Mouse (Mus musculus) hematopoietic stem cell, adult 5-6 weeks (primary cell): ENCODE measurements around the gene Nfasc. TPM values are rescaled to one million over a fixed set of nuclear protein-coding genes. Genes with fewer than 3 reads are reported as not detected.

Experiments used
- ATAC-seq, 2 experiments: fragments of 125-278 bp in 1 of 2; replicated peaks in 1 of 2; 2 replicates each; pipeline ENCODE4 v1.8.0; 2016 to 2017; ENCODE audit warnings: inconsistent platforms in 2 of 2, mild to moderate bottlenecking in 2 of 2, moderate number of reproducible peaks in 2 of 2, low read depth in 1 of 2, moderate TSS enrichment in 1 of 2; ENCODE audit not compliant: low FRiP score in 2 of 2, poor library complexity in 2 of 2, severe bottlenecking in 2 of 2, insufficient read depth in 1 of 2, low TSS enrichment in 1 of 2
- total RNA-seq: library from RNA; stranded (forward); fragments of 172-1452, 232-1000 nt; gene quantifications from 2 replicates; pipeline ENCODE4 v1.2.3, GENCODE M21; 2017

Gene Nfasc
- total RNA-seq, 1 experiment from 2014 or later = not detected

DNA sequence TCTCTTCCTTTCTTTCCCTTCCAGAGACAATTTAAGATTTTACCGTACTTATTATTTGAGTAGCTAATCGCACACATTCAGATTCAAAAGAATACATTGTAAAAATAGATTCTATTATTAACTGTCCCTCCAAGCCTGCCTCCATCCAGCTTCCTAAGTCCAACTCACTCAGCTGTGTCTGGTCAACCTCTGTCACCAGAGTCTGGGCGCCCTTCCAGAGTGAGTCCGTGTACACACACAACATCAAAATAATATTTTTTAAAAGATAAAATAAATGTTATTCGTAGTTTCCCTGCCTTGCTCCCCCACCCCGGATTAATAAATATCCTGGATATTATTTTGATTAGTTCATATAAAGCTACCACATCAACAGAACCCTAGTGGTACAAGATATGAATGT lies 72.4 kb downstream of the Nfasc start:
- no peak for ATAC-seq

DNA sequence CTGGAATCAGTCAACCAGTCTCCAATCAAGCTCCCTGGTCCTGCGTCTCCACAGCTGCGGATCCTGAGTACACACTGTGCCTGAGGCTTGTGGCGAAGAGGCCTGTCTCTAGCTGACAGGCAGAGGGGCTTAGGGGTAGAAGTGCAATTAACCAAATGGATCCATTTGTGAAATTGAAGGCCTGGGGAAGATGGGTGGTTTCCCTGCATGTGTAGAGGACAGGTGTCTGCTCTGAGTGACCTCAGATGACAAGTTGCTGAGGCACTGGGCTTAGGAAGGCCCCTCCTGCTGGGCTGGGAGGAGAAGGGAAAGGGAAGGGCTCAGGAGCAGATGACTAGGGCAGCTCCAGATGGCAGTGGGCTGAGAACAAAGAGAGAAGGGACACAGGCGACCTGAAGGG lies 81.2 kb downstream of the Nfasc start:
- no peak for ATAC-seq

DNA sequence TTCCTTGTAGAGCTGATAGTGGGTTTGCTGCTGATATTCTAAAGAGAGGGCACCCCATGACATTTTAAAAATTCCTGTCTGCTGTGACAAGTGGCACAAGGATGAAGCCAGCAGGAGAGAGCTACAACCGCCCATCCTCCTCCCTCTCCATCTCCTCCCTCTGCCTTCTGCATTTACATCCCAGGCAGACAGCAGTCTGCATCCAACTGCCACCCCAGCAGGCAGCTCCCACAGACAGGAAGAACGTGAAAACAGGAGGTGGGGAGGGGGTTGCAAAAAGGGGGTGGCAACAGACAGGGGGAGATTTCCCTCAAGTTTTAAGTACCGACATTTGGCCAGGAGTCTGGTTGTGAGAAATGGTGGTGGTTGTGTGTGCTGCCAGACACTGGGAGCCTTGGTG lies 82.0 kb downstream of the Nfasc start:
- ATAC-seq = no peak

DNA sequence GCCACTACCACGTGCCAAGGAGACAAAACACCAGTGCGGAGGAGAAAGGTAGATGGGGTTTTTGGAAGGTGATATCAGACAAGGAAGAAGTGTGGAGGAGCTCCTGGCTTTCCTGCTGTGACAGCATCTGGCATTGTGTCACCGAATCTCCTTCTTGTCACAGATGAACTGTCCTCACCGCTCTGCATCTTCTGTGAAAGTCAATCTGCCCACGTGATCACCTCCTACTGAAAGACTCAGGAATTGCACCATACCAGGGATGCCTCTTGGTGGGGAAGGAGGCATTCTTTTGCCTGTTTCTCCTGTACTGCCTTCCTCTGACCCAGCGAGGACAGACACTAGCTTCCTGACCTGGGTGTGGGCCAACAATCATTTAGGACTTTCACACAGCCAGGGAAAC lies 86.0 kb downstream of the Nfasc start:
- ATAC-seq = no peak

DNA sequence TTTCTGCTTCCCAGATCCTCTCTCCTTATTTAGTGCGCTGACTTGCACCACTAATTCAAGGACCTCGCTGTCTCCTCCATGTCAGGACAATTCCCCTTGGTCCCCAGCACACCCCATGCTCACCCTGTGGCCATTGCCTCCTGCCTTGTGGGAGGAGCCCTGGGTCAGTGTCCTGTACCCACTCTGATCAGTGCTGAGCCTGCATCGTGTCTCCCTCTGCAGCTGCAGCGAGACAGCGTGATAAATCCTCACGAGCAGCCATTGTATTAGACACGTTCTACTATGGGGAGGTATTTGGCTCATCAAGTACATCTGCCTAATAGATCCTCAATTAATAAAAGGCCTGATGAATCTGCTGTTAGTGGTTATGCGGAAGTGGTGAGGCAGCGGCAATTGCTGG lies 86.8 kb downstream of the Nfasc start:
- no peak for ATAC-seq

DNA sequence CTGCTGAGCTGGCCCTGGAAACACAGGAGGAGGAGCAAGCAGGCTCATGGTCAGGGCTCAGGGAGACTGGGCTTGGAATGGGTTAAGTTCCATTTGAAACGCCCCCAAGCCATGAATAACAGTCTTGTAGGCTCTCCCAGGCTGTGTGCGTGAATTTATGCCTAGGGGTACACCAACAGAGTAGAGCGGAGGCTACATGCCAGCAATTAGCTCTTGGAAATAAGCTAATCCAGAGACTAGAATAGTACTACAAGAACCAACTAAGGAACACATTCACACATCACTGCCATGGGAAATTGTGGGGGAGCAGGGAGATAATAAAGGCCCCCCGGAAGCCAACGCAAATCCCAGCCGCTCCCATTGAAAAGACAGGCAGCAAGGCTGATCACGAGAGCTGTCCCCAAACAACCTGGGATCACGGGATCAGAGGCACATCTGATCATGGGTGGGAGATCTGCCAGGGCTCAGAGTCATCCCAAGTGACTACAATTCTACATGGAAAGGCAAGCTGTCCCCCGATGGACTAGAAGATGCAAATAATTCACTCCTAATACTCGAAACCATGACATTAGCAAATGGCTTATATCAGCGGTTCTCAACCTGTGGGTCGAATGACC lies 87.6 kb downstream of the Nfasc start:
- no peak for ATAC-seq

DNA sequence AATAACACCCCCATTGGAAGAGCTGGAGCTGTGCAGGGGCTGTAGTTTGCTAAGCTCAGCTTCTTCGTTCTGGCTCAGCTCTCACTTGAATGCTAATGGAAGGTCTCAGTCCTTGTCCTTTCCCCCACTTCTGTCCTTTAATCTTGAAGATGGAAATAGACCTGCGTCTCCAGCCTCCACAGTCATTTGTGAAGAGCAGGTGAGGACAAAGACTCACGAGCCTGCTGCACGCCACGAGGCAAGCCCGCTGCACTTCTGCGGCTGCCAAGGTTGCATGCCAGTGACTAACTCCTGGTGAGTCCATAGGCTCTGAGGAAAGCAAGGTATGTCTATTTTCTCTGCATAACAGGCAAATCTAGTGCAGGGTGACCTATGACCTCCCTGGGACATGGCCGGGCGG lies 88.4 kb downstream of the Nfasc start:
- ATAC-seq = no peak

DNA sequence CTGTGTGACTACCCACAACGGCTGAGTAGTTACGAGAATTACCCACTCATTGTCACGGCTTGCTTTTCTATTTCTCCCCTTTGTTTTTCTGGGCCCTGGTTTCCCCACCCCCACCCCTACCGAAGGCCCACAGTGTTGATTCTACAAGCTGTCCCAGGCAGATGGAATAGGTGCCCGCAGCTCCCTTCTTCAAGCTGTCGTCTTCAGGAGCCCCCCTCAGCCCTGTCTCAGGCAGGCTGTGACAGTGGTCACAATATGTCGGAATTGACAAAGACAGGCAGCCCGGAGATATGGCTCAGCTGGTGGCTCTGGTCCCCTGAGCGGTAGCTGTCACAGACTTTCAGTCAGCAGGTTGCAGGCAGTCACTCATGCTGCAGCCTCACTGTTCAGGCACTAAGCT lies 90.9 kb downstream of the Nfasc start:
- no peak for ATAC-seq

DNA sequence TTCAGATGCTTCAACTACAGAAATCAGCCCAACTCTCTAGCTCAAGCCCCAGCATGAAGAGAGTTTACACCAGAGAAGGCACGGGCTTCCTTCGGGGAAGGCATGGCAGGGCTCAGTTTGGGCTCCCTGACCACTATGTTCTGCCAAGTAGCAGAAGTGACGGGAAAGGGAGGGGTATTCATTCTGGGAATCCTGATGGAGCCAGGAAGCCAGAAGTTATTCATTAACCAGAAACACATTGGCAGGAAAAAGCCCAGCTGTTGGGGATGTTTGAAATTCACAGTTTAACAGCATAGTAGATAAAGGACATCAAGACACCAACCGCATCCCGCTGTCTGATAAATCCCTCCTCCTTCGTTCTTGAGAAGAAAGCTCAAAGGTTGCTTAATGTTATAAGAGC lies 93.6 kb downstream of the Nfasc start:
- no peak for ATAC-seq

DNA sequence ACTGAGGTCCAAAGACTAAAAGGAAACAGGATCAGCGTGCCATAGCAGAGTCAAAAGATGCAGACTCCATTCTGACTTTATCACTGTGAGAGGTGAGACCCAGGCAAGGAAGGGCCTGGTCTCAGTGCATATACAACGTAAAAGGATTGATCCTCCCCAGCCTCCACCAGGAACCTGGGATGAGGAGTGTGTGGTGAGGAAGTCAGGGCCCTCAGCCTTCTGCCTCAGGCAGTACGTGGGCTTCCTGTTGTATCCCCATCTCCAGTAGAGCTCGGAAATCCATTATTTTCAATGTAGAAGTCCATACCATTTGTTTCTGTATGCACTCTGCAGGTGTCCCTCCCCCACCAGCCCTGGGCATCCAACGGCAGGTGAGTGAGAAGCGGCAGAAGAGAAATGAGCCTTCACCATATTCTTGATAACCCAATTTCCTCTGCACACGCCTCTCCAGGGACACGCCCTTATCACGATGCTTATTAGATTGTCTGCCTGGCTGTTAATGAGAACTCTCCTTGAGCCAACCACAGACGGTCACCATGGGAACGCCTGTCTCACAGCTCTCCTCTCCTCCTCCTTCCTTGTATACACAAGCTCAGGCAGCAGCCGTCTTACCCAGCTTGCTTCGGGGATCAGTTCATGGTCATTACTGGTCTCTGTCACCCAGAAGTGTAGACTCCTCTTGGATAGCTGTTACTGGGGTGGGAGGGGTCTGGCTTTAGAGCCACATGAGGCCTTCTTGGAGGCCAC lies 100.4 kb downstream of the Nfasc start:
- ATAC-seq = no peak

DNA sequence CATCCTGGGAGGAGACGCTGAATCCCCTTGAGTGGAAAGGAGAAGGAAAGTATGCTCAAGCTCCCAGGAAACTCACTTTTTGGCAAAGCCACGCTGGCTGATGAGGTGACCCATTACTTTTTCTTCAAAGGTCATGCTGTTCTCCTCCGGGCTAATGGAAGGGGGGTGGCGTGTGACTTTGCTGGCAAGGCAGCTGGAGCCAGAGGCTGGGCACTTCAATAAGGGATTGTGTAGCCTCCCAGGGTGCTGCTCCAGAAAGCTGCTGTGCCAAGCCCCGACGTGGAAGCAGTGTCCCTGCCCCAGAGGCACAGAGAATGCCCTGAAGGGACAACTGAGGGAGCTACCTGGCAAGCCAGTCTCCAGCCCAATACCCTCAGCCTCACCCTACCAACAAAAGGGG lies 101.3 kb downstream of the Nfasc start:
- no peak for ATAC-seq

DNA sequence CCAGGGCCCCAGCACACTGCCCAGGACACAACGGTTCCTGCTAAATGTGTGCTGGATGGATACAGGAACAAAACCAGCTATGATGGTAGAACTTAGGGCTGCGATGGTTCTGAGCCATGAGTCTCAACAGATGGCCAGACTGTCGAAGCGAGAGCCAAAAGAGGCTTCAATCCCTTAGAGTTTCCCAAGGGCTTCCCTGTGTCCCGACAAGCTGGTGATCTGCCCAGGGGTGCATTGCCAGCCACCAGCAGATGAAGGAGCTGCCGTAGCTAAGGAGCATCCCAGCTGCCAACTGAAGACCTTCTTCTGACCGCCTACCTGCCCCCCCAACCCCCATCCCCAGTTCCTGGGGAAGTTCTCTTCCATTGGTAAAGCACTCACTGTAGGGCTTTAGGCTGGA lies 104.3 kb downstream of the Nfasc start:
- ATAC-seq = no peak

DNA sequence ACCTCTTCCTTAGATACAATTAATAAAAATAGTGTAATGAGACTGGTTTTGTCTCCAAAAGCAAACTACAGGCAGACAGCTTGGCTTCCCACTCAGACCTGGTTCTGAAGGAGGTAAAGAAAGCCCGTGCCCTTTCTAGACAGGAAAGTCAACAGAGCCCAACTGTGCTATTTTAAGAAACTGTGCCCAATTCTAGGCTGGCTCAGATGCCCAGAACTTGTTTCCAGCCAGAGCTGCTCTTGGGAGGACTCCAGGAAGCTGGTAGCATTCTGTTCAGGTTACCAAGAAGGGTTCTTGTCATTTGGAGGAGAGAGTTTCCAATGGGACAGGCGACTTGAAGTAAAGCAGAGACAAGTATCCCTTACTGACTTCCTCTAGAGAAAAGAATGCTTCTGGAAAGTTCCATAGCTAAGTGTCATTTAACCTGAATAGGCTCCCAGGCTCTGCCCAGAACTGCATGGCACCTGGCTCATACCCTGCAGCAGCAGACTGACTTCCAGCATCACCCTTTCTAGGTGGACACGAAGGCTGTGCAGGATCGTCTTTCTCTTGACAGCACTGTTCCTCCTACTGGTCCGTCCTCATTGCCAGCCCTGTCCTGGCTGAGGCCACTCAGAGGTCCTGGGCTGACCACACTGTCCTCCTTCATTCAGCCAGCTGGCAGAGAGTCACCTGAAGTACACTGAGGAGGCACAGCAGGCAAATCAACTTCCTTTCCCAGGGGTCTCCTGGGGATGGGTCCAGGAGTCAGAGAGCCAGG lies 111.8 kb downstream of the Nfasc start:
- ATAC-seq = no peak

DNA sequence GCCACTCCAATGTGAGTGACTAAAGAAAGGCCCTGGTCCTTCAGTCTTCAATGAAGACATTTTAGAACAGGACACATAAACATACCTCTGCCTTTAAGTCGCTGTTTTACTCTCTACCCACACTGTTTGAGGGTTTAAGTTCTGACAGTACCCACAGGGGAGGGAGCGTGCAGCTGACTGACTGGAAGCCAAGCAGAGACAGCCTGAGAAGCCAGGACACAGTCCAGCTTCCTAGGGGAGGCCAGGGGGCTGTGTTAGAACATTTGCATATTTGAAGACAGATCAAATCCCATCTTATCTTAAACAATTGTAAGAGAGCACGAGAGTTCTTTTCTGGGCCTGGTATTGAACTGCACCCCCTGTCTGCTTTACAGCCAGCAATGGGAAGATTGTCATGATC lies 113.0 kb downstream of the Nfasc start:
- ATAC-seq = no peak

DNA sequence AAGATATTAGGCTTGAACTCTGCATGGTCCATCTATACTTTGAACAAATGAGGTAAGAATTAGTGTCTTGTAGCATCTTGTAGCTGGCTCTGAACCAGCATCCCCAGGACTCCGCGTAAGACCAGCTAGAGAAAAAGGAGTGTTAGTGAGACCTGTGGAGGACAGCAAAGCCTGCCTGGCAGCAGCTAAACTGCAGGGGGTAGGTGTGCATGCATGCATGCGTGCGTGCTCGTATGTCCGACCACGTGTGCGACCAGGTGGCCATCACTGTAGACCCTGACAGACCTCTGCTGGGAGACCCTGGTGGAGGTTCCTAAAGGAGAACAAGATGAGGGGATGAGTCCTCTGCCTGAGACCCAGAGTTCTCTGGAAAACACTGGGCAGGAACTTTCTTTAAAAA lies 113.4 kb downstream of the Nfasc start:
- no peak for ATAC-seq

DNA sequence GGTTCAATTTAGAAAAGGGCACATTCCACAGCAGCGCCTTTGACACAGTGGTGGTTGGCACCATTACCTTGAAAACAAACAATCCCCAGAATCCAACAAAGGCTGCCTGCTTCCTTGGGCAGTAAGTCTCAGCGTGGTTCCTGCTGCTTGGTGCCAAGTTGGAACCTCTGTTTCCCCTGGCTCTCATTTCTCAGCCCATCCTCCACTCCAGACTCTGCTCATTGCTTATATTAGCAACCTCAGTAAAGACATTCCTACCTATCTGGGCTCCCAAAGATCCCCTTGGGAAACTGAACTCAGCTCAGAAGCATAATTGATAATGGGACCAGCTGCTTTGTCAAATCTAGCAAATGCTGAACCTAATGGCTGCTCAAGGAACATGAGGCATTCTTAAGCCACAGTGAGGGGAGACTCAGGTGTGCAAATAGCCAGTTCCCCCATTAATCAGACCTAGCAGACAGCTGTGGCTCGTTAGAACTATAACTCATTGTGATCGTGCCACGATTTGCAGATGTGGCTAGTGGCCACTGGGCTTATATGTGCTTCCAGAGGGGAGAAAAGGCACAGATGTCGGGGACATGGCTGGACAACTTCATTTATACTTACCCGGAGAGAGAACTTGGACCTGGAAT lies 115.4 kb downstream of the Nfasc start:
- no peak for ATAC-seq

DNA sequence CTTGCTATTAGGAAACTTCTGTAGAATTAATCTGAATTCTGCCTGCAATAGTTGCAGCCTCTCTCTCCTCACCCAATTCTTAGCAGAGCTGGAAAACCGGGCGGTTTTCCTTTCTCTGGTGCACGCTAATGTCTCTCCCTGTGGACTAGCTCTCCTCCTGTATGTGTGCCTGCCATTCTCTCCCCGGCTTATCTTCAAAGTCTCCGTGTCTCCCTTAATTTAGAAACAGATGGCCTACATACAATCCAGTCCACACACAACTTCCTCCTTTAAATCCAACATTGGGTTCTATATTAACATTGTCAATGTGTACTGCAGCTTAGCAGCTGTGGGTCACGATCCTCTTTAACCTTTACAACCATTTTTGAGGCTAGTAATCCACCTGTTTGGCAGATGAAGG lies 116.6 kb downstream of the Nfasc start:
- no peak for ATAC-seq

DNA sequence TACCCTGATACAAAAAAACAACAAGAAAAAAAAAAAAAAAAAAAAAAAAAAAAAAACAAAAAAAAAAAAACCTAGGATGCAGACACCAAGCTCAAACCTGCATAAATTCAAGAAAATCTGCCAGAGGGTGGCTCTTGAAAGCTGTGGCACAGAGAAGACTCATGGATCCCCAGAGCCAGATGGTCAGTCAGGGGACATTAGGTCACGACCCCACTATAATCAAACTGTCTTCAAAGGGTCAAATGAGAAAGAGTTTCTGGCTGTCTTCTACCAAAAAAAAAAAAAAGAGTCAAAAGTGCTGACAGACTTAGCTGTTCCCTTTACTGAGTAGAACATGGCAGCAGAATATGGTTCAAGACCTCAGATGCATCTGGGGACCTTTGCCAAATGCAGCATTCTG lies 117.1 kb downstream of the Nfasc start:
- no peak for ATAC-seq
